Mouse (Mus musculus) monocyte, adult 2 months (primary cell): ENCODE data around the gene Pi4ka.
"Not testable (repeated sequence)": the region's sequence is repeated elsewhere in the genome, so short reads cannot be mapped to it uniquely, and the experiment has no call there.

Experiments used
- DNase-seq, 2 experiments: peaks; one replicate each; pipeline ENCODE4 v3.0.0; 2022; ENCODE audit warnings: low spot score in 2 of 2, low read depth in 1 of 2

The Pi4ka gene

GRCm38 (mm10) chr16:17234916-17235665, 171.0 kb downstream of the Pi4ka start:
- DNase-seq = no peak

- DNase-seq = no peak
Measured at GRCm38 (mm10) chr16:17234499-17234895, 171.6 kb downstream of the Pi4ka start.

DNA sequence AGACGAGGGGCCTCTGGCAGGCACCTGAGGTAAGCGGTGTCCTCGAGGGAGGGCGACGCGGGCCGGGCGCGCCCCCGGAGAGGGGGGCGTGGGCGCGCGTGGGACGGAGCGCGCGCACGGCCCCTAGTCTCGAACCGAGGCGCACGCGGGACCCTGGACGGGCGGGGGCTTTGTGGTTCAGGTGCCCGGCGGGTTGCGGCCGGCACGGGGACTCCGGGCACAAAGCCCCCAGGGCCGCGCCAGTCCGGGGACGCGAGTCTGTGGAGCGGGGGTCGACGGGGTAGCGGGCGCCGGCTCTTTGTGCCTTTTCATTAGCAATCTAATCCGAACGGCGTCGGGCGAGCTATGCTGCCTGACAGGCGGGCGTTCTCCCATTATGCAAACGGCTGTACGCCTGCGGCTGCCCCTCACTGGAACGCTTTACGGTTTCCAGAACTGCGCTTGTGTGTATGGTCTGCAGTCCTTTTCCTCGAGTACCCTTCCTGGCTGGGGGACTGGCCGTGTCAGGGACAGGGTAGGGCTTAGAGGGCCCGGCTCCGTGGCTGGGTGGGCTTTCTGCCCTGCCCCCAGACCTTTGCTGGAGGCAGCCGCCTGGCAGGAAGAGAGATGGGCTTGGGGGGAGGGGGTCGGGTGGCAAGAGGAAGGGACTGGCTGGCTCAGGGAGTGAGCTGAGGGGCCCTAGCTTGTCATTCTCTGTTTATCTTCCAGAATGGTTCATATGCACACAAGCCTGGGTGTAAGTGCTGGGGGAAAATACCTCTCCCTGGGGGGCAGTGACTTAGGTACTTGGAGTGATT, 172.2 kb downstream of the Pi4ka start:
- no peak for DNase-seq

DNA sequence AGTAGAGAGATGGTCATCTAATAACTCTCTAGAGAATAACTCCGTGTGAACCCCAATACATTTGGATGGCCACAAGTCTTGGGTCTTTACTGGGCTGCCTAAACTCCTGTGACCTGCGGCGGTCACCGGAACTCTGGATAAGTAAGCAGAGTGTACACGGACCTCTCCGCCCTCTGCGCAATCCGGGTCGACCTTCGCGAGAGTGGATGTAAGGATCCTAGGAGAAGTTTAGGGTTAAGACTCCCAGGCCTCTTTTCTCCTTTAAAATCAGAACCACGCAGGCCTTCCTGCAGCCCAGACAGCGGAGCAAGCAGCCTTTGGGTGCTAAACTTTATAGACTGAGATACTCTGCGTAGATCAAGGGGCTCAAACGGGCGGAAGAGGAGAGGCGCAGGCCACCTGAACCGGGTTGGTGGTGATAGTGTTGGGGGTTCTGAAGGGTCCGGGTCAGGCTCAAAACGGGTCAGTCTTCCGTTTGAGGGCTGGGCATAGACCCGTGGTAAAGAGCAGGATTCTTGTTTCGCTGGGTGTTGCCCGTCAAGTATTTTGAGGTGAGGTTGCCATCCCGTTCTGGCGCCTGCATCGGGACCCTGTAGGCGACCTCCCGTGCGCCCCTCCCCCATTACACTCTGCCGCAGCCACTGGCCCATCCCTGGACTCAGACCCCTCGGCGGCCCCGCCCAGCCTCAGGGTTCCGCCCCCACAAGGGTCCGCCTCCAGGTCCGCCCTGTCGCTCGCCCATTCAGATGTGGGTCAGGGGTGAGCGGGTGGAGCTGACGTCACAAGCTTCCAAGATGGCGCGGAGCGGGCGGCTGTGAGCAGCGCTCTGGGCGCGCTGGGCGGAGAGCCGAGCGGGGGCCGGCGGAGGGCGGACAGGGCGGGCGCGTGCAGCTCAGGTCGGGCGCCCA, 173.1 kb downstream of the Pi4ka start, which contains the start of gene Hic2:
Hic2 (plus strand) TSS at position 779 of the 908 bp plus-strand sequence.
- DNase-seq = peak; percentile 72 to 85

GRCm38 (mm10) chr16:17231523-17231922, 174.6 kb downstream of the Pi4ka start:
- DNase-seq = not testable (repeated sequence)
